Mouse (Mus musculus): ENCODE measurements around the gene Ctnnd1.

GRCm38 (mm10) chr2:84634006-84634405 is 16.6 kb downstream of the Ctnnd1 start:
- TF ChIP-seq CTCF (IDR thresholded peaks at IDR 0.05) (no peak), POLR2A (IDR thresholded peaks at IDR 0.05; ENCODE audit: insufficient read depth, low read depth, low read length) (no peak)
